ENCODE assay signal across 21 mouse cellular contexts in the genomic region with DNA sequence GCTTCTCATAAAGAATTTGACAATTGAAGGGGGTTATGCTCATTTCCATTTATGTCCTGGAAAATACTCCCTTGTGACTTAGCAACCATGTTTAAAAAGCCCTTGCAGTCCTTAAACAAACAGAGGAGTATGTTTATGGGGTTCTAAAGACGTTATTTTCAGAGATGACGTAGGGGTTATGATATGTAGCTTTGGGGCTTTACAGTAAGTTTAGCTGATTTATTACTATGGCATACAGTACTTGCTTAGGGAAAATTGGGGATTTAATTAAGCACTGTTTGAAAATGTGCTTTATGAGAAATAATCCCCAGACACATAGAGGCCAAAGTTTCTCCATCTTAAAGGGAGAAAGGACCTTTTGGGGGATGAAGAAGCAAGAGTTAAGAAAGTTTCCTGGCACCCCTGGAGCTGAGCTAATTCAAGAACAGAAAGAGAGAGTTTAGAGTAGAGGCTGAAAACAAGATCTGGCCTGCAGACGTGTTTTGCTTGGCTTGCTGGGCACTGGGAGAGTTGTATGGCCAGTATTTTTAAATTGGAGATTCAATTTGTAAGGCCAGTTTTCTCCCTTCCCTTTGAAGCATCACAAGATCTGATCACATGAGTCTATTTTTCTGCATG.
DNase-seq lines count a peak whose midpoint lies in the region; ATAC-seq and TF ChIP-seq lines count a peak whose summit lies in the region.
"Had no signal": no experiment of that assay in that cellular context is flagged by ENCODE, and none has a peak within 500 bp of the region (broad histone marks: within the 10 kb centered on the region; RNA-seq: fewer than 3 reads in every experiment).

No protein-coding gene starts in this region.

- no peak overlapping the region for H3K4me3 ChIP-seq in heart, embryonic 11.5 days (ENCODE audit: low read depth, low read length)
- H3K4me3 ChIP-seq in lung, embryonic 14.5 days (ENCODE audit: low read depth, low read length), result no peak overlapping the region
- H3K4me3 ChIP-seq in limb, embryonic 14.5 days (replicated peaks; ENCODE audit: low read length), result no peak overlapping the region
- H3K4me3 ChIP-seq in forebrain, embryonic 12.5 days (replicated peaks), result no peak overlapping the region
- H3K4me3 ChIP-seq: hindbrain, embryonic 10.5 days; layer of hippocampus, adult 2 months; midbrain, embryonic 10.5 days had no signal

- H3K9ac ChIP-seq in heart, embryonic 11.5 days (ENCODE audit: low read depth, low read length), result no peak overlapping the region
- H3K9ac ChIP-seq in lung, embryonic 14.5 days, result no peak overlapping the region
- H3K9ac ChIP-seq in limb, embryonic 14.5 days (ENCODE audit: low read depth, low read length, severe bottlenecking), result no peak overlapping the region
- H3K9ac ChIP-seq in forebrain, embryonic 12.5 days, result no peak overlapping the region
- H3K9ac ChIP-seq: liver, embryonic 14.5 days had no signal

- no peak overlapping the region for H3K4me2 ChIP-seq in heart, embryonic 11.5 days
- H3K4me2 ChIP-seq in lung, embryonic 14.5 days, result no peak overlapping the region
- H3K4me2 ChIP-seq in limb, embryonic 14.5 days (replicated peaks; ENCODE audit: low read depth, low read length, severe bottlenecking), result no peak overlapping the region
- H3K4me2 ChIP-seq in forebrain, embryonic 12.5 days, result no peak overlapping the region

- no peak for ATAC-seq in heart, embryonic 11.5 days (replicated peaks; ENCODE audit: insufficient number of reproducible peaks, low FRiP score, low TSS enrichment)
- ATAC-seq in lung, embryonic 14.5 days (ENCODE audit: insufficient read depth), result no peak
- peak; percentile 81 for ATAC-seq in limb, embryonic 14.5 days (ENCODE audit: low FRiP score, low read depth)
- no peak for ATAC-seq in forebrain, embryonic 12.5 days (ENCODE audit: low FRiP score)
- ATAC-seq: hindbrain, embryonic 16.5 days had no signal

- intact Hi-C loops in heart, postnatal 10 days (cut with DNase I), result no loop called here

- TF ChIP-seq CTCF in lung, embryonic 14.5 days (IDR thresholded peaks at IDR 0.05; ENCODE audit: low read depth), result no peak

- no peaks in the 10 kb centered on the region for H3K9me3 ChIP-seq in heart, embryonic 11.5 days (replicated peaks; ENCODE audit: control insufficient read depth, low read length)
- H3K9me3 ChIP-seq in lung, embryonic 14.5 days (ENCODE audit: low read depth, low read length), result no peaks in the 10 kb centered on the region
- no peaks in the 10 kb centered on the region for H3K9me3 ChIP-seq in limb, embryonic 14.5 days (ENCODE audit: control insufficient read depth, low read length)
- H3K9me3 ChIP-seq in forebrain, embryonic 12.5 days, result no peaks in the 10 kb centered on the region
- H3K9me3 ChIP-seq: G1E; hindbrain, embryonic 10.5 days; midbrain, embryonic 10.5 days had no signal

- no peaks in the 10 kb centered on the region for H3K27me3 ChIP-seq in heart, embryonic 11.5 days (ENCODE audit: control insufficient read depth, insufficient read depth, low read length)
- no peaks in the 10 kb centered on the region for H3K27me3 ChIP-seq in lung, embryonic 14.5 days (ENCODE audit: insufficient read depth, low read length)
- H3K27me3 ChIP-seq in limb, embryonic 14.5 days (ENCODE audit: control insufficient read depth, insufficient read depth, low read length), result no peaks in the 10 kb centered on the region
- no peaks in the 10 kb centered on the region for H3K27me3 ChIP-seq in forebrain, embryonic 12.5 days
- H3K27me3 ChIP-seq: CH12.LX had no signal

- 71% methylated on average over 3 of the region's 3 CpGs for WGBS in heart, embryonic 11.5 days (ENCODE audit: insufficient replicate concordance)
- 33% methylated on average over 3 of the region's 3 CpGs for WGBS in lung, embryonic 14.5 days
- WGBS in limb, embryonic 14.5 days, result 32% methylated on average over 3 of the region's 3 CpGs
- WGBS in forebrain, embryonic 12.5 days, result 74% methylated on average over 3 of the region's 3 CpGs

- no peak overlapping the region for H3K27ac ChIP-seq in heart, embryonic 11.5 days (ENCODE audit: low read depth, low read length)
- 0 out of 2 replicates have a peak overlapping the region, but pooled peaks have one; percentile 36 for H3K27ac ChIP-seq in lung, embryonic 14.5 days (ENCODE audit: low read depth)
- peak overlapping the region; percentile 27; the same call in 1 of the 2 replicates for H3K27ac ChIP-seq in limb, embryonic 14.5 days (replicated peaks; ENCODE audit: low read depth, low read length)
- H3K27ac ChIP-seq in forebrain, embryonic 12.5 days, result no peak overlapping the region
- H3K27ac ChIP-seq: hindbrain, embryonic 10.5 days; liver, embryonic 14.5 days; midbrain, embryonic 10.5 days had no signal

- peak; percentile 12 for DNase-seq in heart, postnatal 10 days
- DNase-seq in lung, embryonic 14.5 days, result peak; percentile 4
- DNase-seq in lung, postnatal 14 days, result no peak
- DNase-seq in limb, embryonic 14.5 days (ENCODE audit: low spot score), result peak; percentile 58
- no peak for DNase-seq in cerebellum, postnatal 14 days
- DNase-seq: adrenal gland, adult 2 months; B cell, adult 2 months; cerebellum, adult 11-12 months; cerebellum, postnatal 10 days; kidney, adult 2 months; kidney, postnatal 14 days; thymus, postnatal 36 days had no signal

- H3K36me3 ChIP-seq in heart, embryonic 11.5 days (ENCODE audit: control insufficient read depth, insufficient read depth, low read length), result no peaks in the 10 kb centered on the region
- H3K36me3 ChIP-seq in lung, embryonic 14.5 days (ENCODE audit: insufficient read depth), result no peaks in the 10 kb centered on the region
- no peaks in the 10 kb centered on the region for H3K36me3 ChIP-seq in limb, embryonic 14.5 days (ENCODE audit: control insufficient read depth, insufficient read depth, low read length)
- H3K36me3 ChIP-seq in forebrain, embryonic 12.5 days (replicated peaks), result no peaks in the 10 kb centered on the region
- H3K36me3 ChIP-seq: G1E; hindbrain, embryonic 10.5 days; midbrain, embryonic 10.5 days had no signal

- no peak for TF ChIP-seq POLR2A in limb, embryonic 14.5 days (IDR thresholded peaks at IDR 0.05; ENCODE audit: borderline replicate concordance, extremely low read depth, insufficient read depth, insufficient read length)

- H3K4me1 ChIP-seq in heart, embryonic 11.5 days (ENCODE audit: control insufficient read depth, insufficient read depth, low read length), result no peaks in the 10 kb centered on the region
- no peaks in the 10 kb centered on the region for H3K4me1 ChIP-seq in lung, embryonic 14.5 days (ENCODE audit: insufficient read depth)
- peaks cover 12% of the 10 kb centered on the region for H3K4me1 ChIP-seq in limb, embryonic 14.5 days (ENCODE audit: control insufficient read depth, insufficient read depth, low read length)
- H3K4me1 ChIP-seq in forebrain, embryonic 12.5 days, result no peaks in the 10 kb centered on the region

Comparison
In these comparisons a context has a peak if more than half of its experiments do, and no peak if none do; other contexts are left out.
1. DNase-seq: peak in heart, postnatal 10 days (2 of 2), lung, embryonic 14.5 days (single experiment) and limb, embryonic 14.5 days (single experiment); none in lung, postnatal 14 days (single experiment) and cerebellum, postnatal 14 days (0 of 2).
2. H3K27ac ChIP-seq: peak in lung, embryonic 14.5 days (single experiment) and limb, embryonic 14.5 days (single experiment); none in heart, embryonic 11.5 days (single experiment) and forebrain, embryonic 12.5 days (single experiment).